Mouse (Mus musculus) limb, embryonic 14.5 days (tissue): ENCODE data around the gene Chpt1. TPM values are rescaled to one million over a fixed set of nuclear protein-coding genes. Genes with fewer than 3 reads are reported as not detected.
A peak's percentile ranks its signal among the peaks of the same experiment; 100 is the strongest.
"Not testable (repeated sequence)": the region's sequence is repeated elsewhere in the genome, so short reads cannot be mapped to it uniquely, and the experiment has no call there.

Source experiments
- ATAC-seq: fragments of 200-750 bp; cut with Nextera tagmentation; 2 replicates; pipeline ENCODE4 v1.8.0; 2017; ENCODE audit warnings: low read depth, moderate number of reproducible peaks, moderate TSS enrichment; ENCODE audit not compliant: low FRiP score
- DNase-seq: peaks from one replicate; pipeline ENCODE4 v3.0.0-alpha.2; 2015; ENCODE audit warnings: low spot score
- H3K27ac ChIP-seq: fragments of 300-500 bp; sonication (generic); replicated peaks from 2 replicates; pipeline ENCODE4 v1.5.1; 2014; ENCODE audit warnings: low read depth, mild to moderate bottlenecking, low read length, moderate library complexity, mixed read lengths
- H3K27me3 ChIP-seq: fragments of 300-500 bp; sonication (generic); 2 replicates; pipeline ENCODE4 v1.6.1; 2014; ENCODE audit warnings: low read length, mixed read lengths; ENCODE audit not compliant: control insufficient read depth, insufficient read depth
- H3K36me3 ChIP-seq: fragments of 300-500 bp; sonication (generic); 2 replicates; pipeline ENCODE4 v1.6.1; 2014; ENCODE audit warnings: mild to moderate bottlenecking, low read length, moderate library complexity, mixed read lengths; ENCODE audit not compliant: control insufficient read depth, insufficient read depth
- H3K4me1 ChIP-seq: fragments of 300-500 bp; sonication (generic); 2 replicates; pipeline ENCODE4 v1.6.1; 2014; ENCODE audit warnings: antibody characterized with exemption, low read length, mixed read lengths; ENCODE audit not compliant: control insufficient read depth, insufficient read depth
- H3K4me2 ChIP-seq: fragments of 300-500 bp; sonication (generic); replicated peaks from 2 replicates; pipeline ENCODE4 v1.6.1; 2014; ENCODE audit warnings: low read depth, mild to moderate bottlenecking, low read length, moderate library complexity; ENCODE audit not compliant: severe bottlenecking
- H3K4me3 ChIP-seq: fragments of 300-500 bp; sonication (generic); replicated peaks from 2 replicates; pipeline ENCODE4 v1.5.1; 2014; ENCODE audit warnings: low read length
- H3K9ac ChIP-seq: fragments of 300-500 bp; sonication (generic); 2 replicates; pipeline ENCODE4 v1.6.1; 2014; ENCODE audit warnings: mild to moderate bottlenecking, low read depth, low read length, moderate library complexity; ENCODE audit not compliant: severe bottlenecking
- H3K9me3 ChIP-seq: fragments of 300-500 bp; sonication (generic); 2 replicates; pipeline ENCODE4 v1.6.1; 2016; ENCODE audit warnings: low read length; ENCODE audit not compliant: control insufficient read depth
- POLR2A ChIP-seq: fragments of 200-500 bp; IDR thresholded peaks from 2 replicates; pipeline ENCODE4 v1.8.0; 2012; ENCODE audit warnings: inconsistent platforms, mild to moderate bottlenecking, moderate library complexity, borderline replicate concordance; ENCODE audit not compliant: insufficient read depth, insufficient read length; ENCODE audit errors: extremely low read depth
- WGBS: fragments of 180-500 bp; shearing (Covaris S2); extraction: QIAGEN DNeasy Blood & Tissue Kit; methylation state at CpG from one replicate; pipeline ENCODE4 v1.1.7; 2014; 5-methylcytosine and 5-hydroxymethylcytosine counted together
- polyA plus RNA-seq, 2 experiments: library from polyadenylated mRNA; depleted of rRNA in 1 of 2; stranded (reverse) in 1 of 2; unstranded in 1 of 2; fragments of >200 nt; fragmentation: Nextera tagmentation in 1 of 2; extraction: Ambion mirVana in 1 of 2; gene quantifications; 2 replicates each; pipeline versions ENCODE4 v1.2.1 to v1.2.3; 2012 to 2014

The Chpt1 gene
- polyA plus RNA-seq, 2 experiments = 10.3 to 34.3 TPM

DNA sequence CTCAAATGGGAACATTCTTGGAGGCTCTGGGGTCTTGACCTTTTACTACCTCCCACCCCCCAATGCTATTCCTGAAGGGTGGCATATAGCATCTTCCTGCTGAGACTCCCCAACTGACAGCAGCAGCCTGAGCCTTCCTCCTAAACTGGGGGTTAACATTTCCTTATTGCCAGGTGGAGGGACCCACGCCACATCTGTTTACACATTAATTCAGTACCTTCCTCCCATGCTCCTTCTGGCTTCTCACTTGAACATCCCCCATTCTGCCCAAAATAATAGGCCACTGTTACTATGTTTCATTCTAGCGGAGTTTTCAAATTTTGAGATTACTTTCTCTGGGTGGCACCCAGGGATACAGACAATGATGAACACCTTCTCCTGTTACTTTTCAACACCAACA is 20.1 kb upstream of the Chpt1 start:
- no peaks in the 10 kb centered on the region for H3K27me3 ChIP-seq
- no peaks in the 10 kb centered on the region for H3K4me1 ChIP-seq
- no peak overlapping the region for H3K4me2 ChIP-seq
- H3K27ac ChIP-seq = no peak overlapping the region
- H3K9ac ChIP-seq = no peak overlapping the region
- H3K4me3 ChIP-seq = no peak overlapping the region
- ATAC-seq (no peak), DNase-seq (no peak)
- TF ChIP-seq POLR2A = no peak
- no peaks in the 10 kb centered on the region for H3K36me3 ChIP-seq
- 73% methylated on average over 2 of the region's 2 CpGs for WGBS
- no peaks in the 10 kb centered on the region for H3K9me3 ChIP-seq

DNA sequence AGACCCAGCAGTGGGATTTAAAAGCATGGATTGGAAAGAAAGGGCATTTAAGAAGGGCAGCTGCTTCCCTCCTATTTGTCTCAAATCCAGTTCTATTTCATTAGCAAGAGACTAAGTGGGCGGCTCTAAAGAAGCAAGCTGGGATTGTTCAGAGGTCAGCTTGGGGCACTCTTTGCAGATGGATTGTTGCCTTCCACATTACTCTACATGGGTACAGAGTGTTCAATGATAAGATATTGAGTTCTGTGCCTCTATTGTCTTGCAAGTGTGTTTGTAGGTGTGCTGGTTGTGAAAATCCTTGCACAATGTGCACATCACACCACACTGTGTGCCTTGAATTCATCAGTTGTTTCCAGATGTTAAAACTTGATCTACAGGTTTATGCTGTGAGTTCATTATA is 19.3 kb upstream of the Chpt1 start:
- 85% methylated on average over 1 of the region's 1 CpGs for WGBS
- no peak overlapping the region for H3K4me2 ChIP-seq
- H3K9ac ChIP-seq = no peak overlapping the region
- H3K27me3 ChIP-seq = no peaks in the 10 kb centered on the region
- H3K4me1 ChIP-seq = no peaks in the 10 kb centered on the region
- no peak for TF ChIP-seq POLR2A
- H3K4me3 ChIP-seq = no peak overlapping the region
- no peaks in the 10 kb centered on the region for H3K9me3 ChIP-seq
- H3K36me3 ChIP-seq = no peaks in the 10 kb centered on the region
- no peak overlapping the region for H3K27ac ChIP-seq
- ATAC-seq (no peak), DNase-seq (no peak)

DNA sequence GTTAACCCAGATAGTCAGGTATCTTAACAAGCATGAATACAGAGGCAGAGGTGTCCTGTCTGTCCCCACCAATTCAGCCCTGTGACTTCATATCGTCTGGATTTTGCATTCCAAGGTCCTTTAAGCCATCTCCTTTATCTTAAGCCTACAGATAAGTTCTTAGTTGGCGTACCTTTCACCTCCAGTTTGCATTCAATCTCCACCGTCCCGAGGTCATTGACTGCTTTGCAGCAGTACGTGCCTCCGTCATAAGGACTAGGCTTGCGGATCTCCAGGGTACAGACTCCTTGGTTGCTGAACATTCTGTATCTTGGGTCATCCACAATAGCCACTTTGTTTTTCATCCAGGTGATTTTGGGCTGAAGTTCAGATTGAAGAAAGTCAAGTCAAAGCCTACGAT is 18.9 kb upstream of the Chpt1 start:
- no peaks in the 10 kb centered on the region for H3K4me1 ChIP-seq
- no peaks in the 10 kb centered on the region for H3K36me3 ChIP-seq
- no peaks in the 10 kb centered on the region for H3K27me3 ChIP-seq
- 86% methylated on average over 8 of the region's 8 CpGs for WGBS
- H3K4me3 ChIP-seq = no peak overlapping the region
- ATAC-seq (no peak), DNase-seq (no peak)
- H3K4me2 ChIP-seq = no peak overlapping the region
- H3K9me3 ChIP-seq = no peaks in the 10 kb centered on the region
- no peak for TF ChIP-seq POLR2A
- H3K9ac ChIP-seq = no peak overlapping the region
- no peak overlapping the region for H3K27ac ChIP-seq

- H3K9me3 ChIP-seq, H3K4me2 ChIP-seq, H3K36me3 ChIP-seq, H3K4me1 ChIP-seq, H3K4me3 ChIP-seq, H3K27ac ChIP-seq, H3K27me3 ChIP-seq, H3K9ac ChIP-seq, ATAC-seq, DNase-seq: not testable (repeated sequence)
- WGBS = 89% methylated on average over 6 of the region's 7 CpGs
Measured at GRCm38 (mm10) chr10:88515049-88515448, 11.2 kb upstream of the Chpt1 start.

- WGBS = 44% methylated on average over 2 of the region's 2 CpGs
- H3K4me3 ChIP-seq = no peak overlapping the region
- ATAC-seq (no peak), DNase-seq (peak; percentile 21)
- H3K36me3 ChIP-seq = no peaks in the 10 kb centered on the region
- H3K27ac ChIP-seq = no peak overlapping the region
- no peaks in the 10 kb centered on the region for H3K9me3 ChIP-seq
- TF ChIP-seq POLR2A = no peak
- H3K4me1 ChIP-seq = no peaks in the 10 kb centered on the region
- H3K27me3 ChIP-seq = no peaks in the 10 kb centered on the region
- H3K4me2 ChIP-seq = no peak overlapping the region
- H3K9ac ChIP-seq = no peak overlapping the region
Measured at GRCm38 (mm10) chr10:88514495-88514894, 10.6 kb upstream of the Chpt1 start.

DNA sequence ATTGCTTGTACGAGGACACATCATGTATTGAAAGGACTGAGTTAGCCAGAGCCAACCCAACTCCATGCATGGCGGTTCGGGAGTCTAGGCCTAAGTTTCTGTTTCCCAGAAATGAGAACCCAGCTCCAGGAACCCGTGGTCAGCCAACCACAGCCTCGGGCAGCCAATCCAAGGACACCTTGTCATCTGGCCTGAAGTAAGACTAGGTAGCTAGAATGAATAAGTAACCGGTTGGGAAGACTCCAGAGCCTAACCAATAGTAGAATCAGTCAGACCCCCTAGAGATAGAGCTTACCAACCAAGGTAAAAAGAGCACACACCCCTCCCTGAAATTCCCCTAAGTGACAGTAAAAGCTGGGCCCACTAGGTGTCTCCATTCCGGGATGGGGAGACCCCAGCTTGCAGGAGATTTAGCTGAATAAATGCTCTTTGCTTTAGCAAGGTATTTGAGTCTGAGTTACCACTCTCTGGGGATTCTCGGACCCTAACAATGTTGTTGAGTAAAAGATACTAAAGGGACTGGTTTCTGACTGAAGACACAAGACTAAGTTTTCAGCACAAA is 9.8 kb upstream of the Chpt1 start:
- ATAC-seq = no peak
- TF ChIP-seq POLR2A = no peak

More for the DNA sequence above, 9.8 kb upstream of the Chpt1 start:
- Histone ChIP-seq H3K36me3 (no peaks in the 10 kb centered on the region), H3K4me3 (no peak overlapping the region), H3K4me1 (no peaks in the 10 kb centered on the region), H3K27ac (no peak overlapping the region), H3K27me3 (no peaks in the 10 kb centered on the region), H3K9ac (no peak overlapping the region), H3K9me3 (no peaks in the 10 kb centered on the region), H3K4me2 (no peak overlapping the region)
- 71% methylated on average over 8 of the region's 8 CpGs for whole genome bisulfite sequencing
- no peak for DNase-seq
